Mouse (Mus musculus): ENCODE measurements at regions not wholly inside any gene's neighbourhood (a gene's known extent, or its start where the extent isn't known, plus 50 kb on each side); places are given as distances from the start of the nearest gene placed in this dataset.

GRCm38 (mm10) chr2:117071098-117071497 lies 50.1 kb upstream of the Spred1 start:
- TF ChIP-seq CHD2 (IDR thresholded peaks at IDR 0.05; ENCODE audit: low read length) (no peak), USF1 (IDR thresholded peaks at IDR 0.05; ENCODE audit: low read depth, low read length) (no peak), NRF1 (IDR thresholded peaks at IDR 0.05; ENCODE audit: low read depth, low read length) (no peak), CTCF (conservative IDR thresholded peaks at IDR 0.05 in 1 of 2, IDR thresholded peaks at IDR 0.05 in 1 of 2; ENCODE audit: low read depth in 2 of 2, low read length in 2 of 2) (no peak), POLR2A (IDR thresholded peaks at IDR 0.05; ENCODE audit: low read depth, low read length) (no peak), MAFK (IDR thresholded peaks at IDR 0.05; ENCODE audit: insufficient replicate concordance, low read length) (no peak), MAX (IDR thresholded peaks at IDR 0.05; ENCODE audit: low read length) (no peak), POLR2AphosphoS2 (IDR thresholded peaks at IDR 0.05; ENCODE audit: low read depth, low read length) (no peak), MXI1 (IDR thresholded peaks at IDR 0.05; ENCODE audit: low read depth, low read length) (no peak), GABPA (IDR thresholded peaks at IDR 0.05; ENCODE audit: insufficient replicate concordance, low read depth, low read length) (no peak), TCF12 (IDR thresholded peaks at IDR 0.05; ENCODE audit: low read depth, low read length) (no peak), EP300 (IDR thresholded peaks at IDR 0.05; ENCODE audit: low read length) (no peak), ZNF384 (IDR thresholded peaks at IDR 0.05; ENCODE audit: low read depth, low read length) (no peak)
